Mouse (Mus musculus): ENCODE data around the gene Nxpe3.
A peak's percentile ranks its signal among the peaks of the same experiment; 100 is the strongest.
"Not testable (repeated sequence)": the region's sequence is repeated elsewhere in the genome, so short reads cannot be mapped to it uniquely, and the experiment has no call there.

The Nxpe3 gene

GRCm38 (mm10) chr16:55837653-55838052 lies 57.4 kb downstream of the Nxpe3 start:
- not testable (repeated sequence) for DNase-seq (ENCODE audit: low spot score)

- no peak for DNase-seq (ENCODE audit: low spot score)
Measured at GRCm38 (mm10) chr16:55837168-55837567, 57.9 kb downstream of the Nxpe3 start.

GRCm38 (mm10) chr16:55835798-55836197 lies 59.3 kb downstream of the Nxpe3 start:
- DNase-seq (ENCODE audit: low spot score), result no peak

GRCm38 (mm10) chr16:55832617-55833016 lies 62.5 kb downstream of the Nxpe3 start:
- DNase-seq (ENCODE audit: low spot score), result no peak

- DNase-seq (ENCODE audit: low spot score), result no peak
Measured at GRCm38 (mm10) chr16:55832040-55832439, 63.0 kb downstream of the Nxpe3 start.

GRCm38 (mm10) chr16:55831451-55831850 lies 63.6 kb downstream of the Nxpe3 start:
- no peak for DNase-seq (ENCODE audit: low spot score)

- DNase-seq (ENCODE audit: low spot score), result no peak
Measured at GRCm38 (mm10) chr16:55823398-55824155, 71.5 kb downstream of the Nxpe3 start.

- no peak for DNase-seq (ENCODE audit: low spot score)
Measured at GRCm38 (mm10) chr16:55822741-55823397, 72.2 kb downstream of the Nxpe3 start.

GRCm38 (mm10) chr16:55821997-55822740 lies 72.9 kb downstream of the Nxpe3 start:
- peak; percentile 87 for DNase-seq (ENCODE audit: low spot score)

GRCm38 (mm10) chr16:55821571-55821981 lies 73.5 kb downstream of the Nxpe3 start:
- peak; percentile 11 for DNase-seq (ENCODE audit: low spot score)

- no peak for DNase-seq (ENCODE audit: low spot score)
Measured at GRCm38 (mm10) chr16:55820916-55821570, 74.0 kb downstream of the Nxpe3 start.

- no peak for DNase-seq (ENCODE audit: low spot score)
Measured at GRCm38 (mm10) chr16:55820161-55820915, 74.7 kb downstream of the Nxpe3 start.

GRCm38 (mm10) chr16:55819186-55819861 lies 75.8 kb downstream of the Nxpe3 start:
- peak; percentile 60 for DNase-seq (ENCODE audit: low spot score)

- DNase-seq (ENCODE audit: low spot score), result no peak
Measured at GRCm38 (mm10) chr16:55817717-55818515, 77.2 kb downstream of the Nxpe3 start.

- DNase-seq (ENCODE audit: low spot score), result no peak
Measured at GRCm38 (mm10) chr16:55816202-55816941, 78.7 kb downstream of the Nxpe3 start.

- no peak for DNase-seq (ENCODE audit: low spot score)
Measured at GRCm38 (mm10) chr16:55815466-55815865, 79.6 kb downstream of the Nxpe3 start.

- DNase-seq (ENCODE audit: low spot score), result no peak
Measured at GRCm38 (mm10) chr16:55814686-55815085, 80.4 kb downstream of the Nxpe3 start.

GRCm38 (mm10) chr16:55813916-55814315 lies 81.2 kb downstream of the Nxpe3 start:
- DNase-seq (ENCODE audit: low spot score), result no peak

GRCm38 (mm10) chr16:55811792-55812191 lies 83.3 kb downstream of the Nxpe3 start:
- no peak for DNase-seq (ENCODE audit: low spot score)

All from testis, postnatal 14 days (tissue).